Mouse (Mus musculus) MEL (cell line): ENCODE measurements around the gene Agbl2. TPM values are rescaled to one million over a fixed set of nuclear protein-coding genes. Genes with fewer than 3 reads are reported as not detected.
A peak's percentile ranks its signal among the peaks of the same experiment; 100 is the strongest.

Experiments
- DNase-seq: peaks from one replicate; pipeline ENCODE4 v3.0.0; 2011; ENCODE audit warnings: low read depth, low spot score
- H3K27ac ChIP-seq: 2 replicates; pipeline ENCODE4 v1.5.1; 2012; ENCODE audit warnings: low read depth, mild to moderate bottlenecking, control low read depth, low read length, moderate library complexity; ENCODE audit not compliant: control insufficient read depth
- H3K27me3 ChIP-seq, 2 experiments: fragments of 150-350 bp in 1 of 2; sonication (generic) in 1 of 2; 2 replicates each; pipeline ENCODE4 v1.6.1; 2012; ENCODE audit warnings: low read length in 2 of 2, mild to moderate bottlenecking in 2 of 2, improper control_type of control experiment in 1 of 2, moderate library complexity in 1 of 2; ENCODE audit not compliant: insufficient read depth in 2 of 2, control insufficient read depth in 1 of 2
- H3K36me3 ChIP-seq, 2 experiments: 2 replicates each; pipeline ENCODE4 v1.6.1; 2012 to 2014; ENCODE audit warnings: low read length in 2 of 2, improper control_type of control experiment in 1 of 2, inconsistent platforms in 1 of 2, mild to moderate bottlenecking in 1 of 2; ENCODE audit not compliant: insufficient read depth in 2 of 2, control insufficient read depth in 1 of 2
- H3K4me1 ChIP-seq, 2 experiments: fragments of 150-350 bp in 1 of 2; sonication (generic) in 1 of 2; 2 replicates each; pipeline ENCODE4 v1.6.1; 2012; ENCODE audit warnings: low read length in 2 of 2, improper control_type of control experiment in 1 of 2, mild to moderate bottlenecking in 1 of 2; ENCODE audit not compliant: insufficient read depth in 2 of 2, control insufficient read depth in 1 of 2
- H3K4me3 ChIP-seq, 2 experiments: fragments of 150-350 bp in 1 of 2; sonication (generic) in 1 of 2; 2 replicates each; pipeline ENCODE4 v1.5.1; 2012; ENCODE audit warnings: low read depth in 2 of 2, low read length in 2 of 2, mild to moderate bottlenecking in 2 of 2, moderate library complexity in 2 of 2, control low read depth in 1 of 2, improper control_type of control experiment in 1 of 2; ENCODE audit not compliant: control insufficient read depth in 1 of 2, insufficient read depth in 1 of 2
- H3K79me2 ChIP-seq: 2 replicates; pipeline ENCODE4 v1.6.1; 2012; ENCODE audit warnings: mild to moderate bottlenecking, low read length, moderate library complexity; ENCODE audit not compliant: control insufficient read depth, poor library complexity, insufficient read depth
- H3K9ac ChIP-seq: 2 replicates; pipeline ENCODE4 v1.6.1; 2012; ENCODE audit warnings: low read depth, mild to moderate bottlenecking, control low read depth, low read length, moderate library complexity; ENCODE audit not compliant: control insufficient read depth, poor library complexity, severe bottlenecking
- H3K9me3 ChIP-seq: fragments of 150-350 bp; sonication (generic); replicated peaks from 2 replicates; pipeline ENCODE4 v1.6.1; 2012; ENCODE audit warnings: mild to moderate bottlenecking, low read length, improper control_type of control experiment, moderate library complexity; ENCODE audit not compliant: insufficient read depth
- BHLHE40 ChIP-seq: IDR thresholded peaks from 2 replicates; pipeline ENCODE4 v1.6.1; 2012; ENCODE audit warnings: low read depth, mild to moderate bottlenecking, inconsistent platforms, low read length, improper control_type of control experiment, borderline replicate concordance
- CHD2 ChIP-seq: IDR thresholded peaks from 2 replicates; pipeline ENCODE4 v1.6.1; 2011; ENCODE audit warnings: low read length, improper control_type of control experiment
- CTCF ChIP-seq, 3 experiments: IDR thresholded peaks in 2 of 3; conservative IDR thresholded peaks in 1 of 3; 2 replicates each; pipeline ENCODE4 v1.5.1; 2011 to 2012; ENCODE audit warnings: low read length in 3 of 3, low read depth in 2 of 3, mild to moderate bottlenecking in 2 of 3, improper control_type of control experiment in 1 of 3, inconsistent platforms in 1 of 3, mixed read lengths in 1 of 3, moderate library complexity in 1 of 3; ENCODE audit not compliant: control insufficient read depth in 1 of 3, insufficient read depth in 1 of 3, poor library complexity in 1 of 3, severe bottlenecking in 1 of 3
- E2F4 ChIP-seq: IDR thresholded peaks from 2 replicates; pipeline ENCODE4 v1.6.1; 2011; ENCODE audit warnings: low read depth, low read length, improper control_type of control experiment, borderline replicate concordance
- EP300 ChIP-seq, 2 experiments: IDR thresholded peaks; 2 replicates each; pipeline ENCODE4 v1.6.1; 2011; ENCODE audit warnings: improper control_type of control experiment in 2 of 2, low read length in 2 of 2, low read depth in 1 of 2, mild to moderate bottlenecking in 1 of 2
- ETS1 ChIP-seq: IDR thresholded peaks from 2 replicates; pipeline ENCODE4 v1.6.1; 2012; ENCODE audit warnings: low read depth, mild to moderate bottlenecking, inconsistent platforms, low read length, improper control_type of control experiment, moderate library complexity
- GABPA ChIP-seq: IDR thresholded peaks from 2 replicates; pipeline ENCODE4 v1.6.1; 2012; ENCODE audit warnings: low read depth, mild to moderate bottlenecking, inconsistent platforms, low read length, improper control_type of control experiment, moderate library complexity
- GATA1 ChIP-seq: IDR thresholded peaks from 2 replicates; pipeline ENCODE4 v1.6.1; 2011; ENCODE audit warnings: low read depth, low read length, improper control_type of control experiment
- HCFC1 ChIP-seq: IDR thresholded peaks from 2 replicates; pipeline ENCODE4 v1.6.1; 2012; ENCODE audit warnings: low read depth, mild to moderate bottlenecking, inconsistent platforms, low read length, improper control_type of control experiment, moderate library complexity
- KAT2A ChIP-seq: conservative IDR thresholded peaks from 2 replicates; pipeline ENCODE4 v1.6.1; 2012; ENCODE audit warnings: low read depth, low read length, improper control_type of control experiment, inconsistent platforms
- MAX ChIP-seq: IDR thresholded peaks from 2 replicates; pipeline ENCODE4 v1.6.1; 2011; ENCODE audit warnings: low read length, improper control_type of control experiment
- MAZ ChIP-seq: IDR thresholded peaks from 2 replicates; pipeline ENCODE4 v1.6.1; 2012; ENCODE audit warnings: low read depth, mild to moderate bottlenecking, inconsistent platforms, low read length, improper control_type of control experiment
- MEF2A ChIP-seq: IDR thresholded peaks from 2 replicates; pipeline ENCODE4 v1.6.1; 2014; ENCODE audit warnings: low read depth, mild to moderate bottlenecking, inconsistent platforms, low read length, improper control_type of control experiment; ENCODE audit not compliant: poor library complexity, insufficient replicate concordance, severe bottlenecking; ENCODE audit errors: extremely low read depth
- MXI1 ChIP-seq: IDR thresholded peaks from 2 replicates; pipeline ENCODE4 v1.6.1; 2011; ENCODE audit warnings: mild to moderate bottlenecking, low read depth, low read length, improper control_type of control experiment
- MYC ChIP-seq: IDR thresholded peaks from 2 replicates; pipeline ENCODE4 v1.6.1; 2011; ENCODE audit warnings: low read depth, mild to moderate bottlenecking, low read length, improper control_type of control experiment, moderate library complexity
- POLR2A ChIP-seq, 2 experiments: IDR thresholded peaks; 2 replicates each; pipeline ENCODE4 v1.6.1; 2011 to 2012; ENCODE audit warnings: low read length in 2 of 2, mild to moderate bottlenecking in 2 of 2, control low read depth in 1 of 2, improper control_type of control experiment in 1 of 2, low read depth in 1 of 2, moderate library complexity in 1 of 2; ENCODE audit not compliant: control insufficient read depth in 1 of 2, insufficient read depth in 1 of 2, poor library complexity in 1 of 2
- POLR2AphosphoS2 ChIP-seq: IDR thresholded peaks from 2 replicates; pipeline ENCODE4 v1.6.1; 2011; ENCODE audit warnings: low read length, improper control_type of control experiment
- RAD21 ChIP-seq: IDR thresholded peaks from 2 replicates; pipeline ENCODE4 v1.6.1; 2011; ENCODE audit warnings: mild to moderate bottlenecking, low read depth, low read length, improper control_type of control experiment
- RCOR1 ChIP-seq: IDR thresholded peaks from 2 replicates; pipeline ENCODE4 v1.6.1; 2012; ENCODE audit warnings: low read depth, mild to moderate bottlenecking, inconsistent platforms, low read length, improper control_type of control experiment
- SIN3A ChIP-seq: IDR thresholded peaks from 2 replicates; pipeline ENCODE4 v1.6.1; 2012; ENCODE audit warnings: low read length, improper control_type of control experiment, inconsistent platforms
- TAL1 ChIP-seq: IDR thresholded peaks from 2 replicates; pipeline ENCODE4 v1.6.1; 2012; ENCODE audit warnings: mild to moderate bottlenecking, inconsistent platforms, low read length, moderate library complexity, mixed read lengths
- UBTF ChIP-seq: IDR thresholded peaks from 2 replicates; pipeline ENCODE4 v1.6.1; 2012; ENCODE audit warnings: low read depth, mild to moderate bottlenecking, inconsistent platforms, low read length, improper control_type of control experiment, moderate library complexity, borderline replicate concordance; ENCODE audit not compliant: insufficient read depth
- USF1 ChIP-seq: IDR thresholded peaks from 2 replicates; pipeline ENCODE4 v1.6.1; 2014; ENCODE audit warnings: low read depth, mild to moderate bottlenecking, inconsistent platforms, low read length, improper control_type of control experiment, moderate library complexity
- ZC3H11A ChIP-seq: IDR thresholded peaks from 2 replicates; pipeline ENCODE4 v1.6.1; 2012; ENCODE audit warnings: low read depth, mild to moderate bottlenecking, inconsistent platforms, low read length, improper control_type of control experiment
- ZMIZ1 ChIP-seq: IDR thresholded peaks from 2 replicates; pipeline ENCODE4 v1.6.1; 2012; ENCODE audit warnings: low read depth, mild to moderate bottlenecking, inconsistent platforms, low read length, improper control_type of control experiment, moderate library complexity
- polyA plus RNA-seq, 2 experiments: library from polyadenylated mRNA; stranded (reverse) in 1 of 2; unstranded in 1 of 2; fragments of >175 nt in 1 of 2; fragments of >200 nt in 1 of 2; gene quantifications; 2 replicates each; pipeline versions ENCODE4 v1.2.1 to v1.2.4; 2012; ENCODE audit warnings: low replicate concordance in 2 of 2, low read depth in 1 of 2; ENCODE audit not compliant: insufficient read length in 2 of 2, insufficient read depth in 1 of 2, missing spikeins in 1 of 2
- total RNA-seq: library from RNA; depleted of rRNA; stranded (reverse); fragments of 300-350 nt; gene quantifications from 2 replicates; pipeline ENCODE4 v1.2.3, GENCODE M21; 2012

Agbl2 gene
- total and polyA plus RNA-seq, 3 experiments = not detected

GRCm38 (mm10) chr2:90877584-90878259 lies 95.2 kb downstream of the Agbl2 start:
- no peak for DNase-seq
- no peaks in the 10 kb centered on the region for H3K27me3 ChIP-seq
- no peaks in the 10 kb centered on the region for H3K9me3 ChIP-seq
- peaks cover 0 to 20% of the 10 kb centered on the region in 2 experiments; a peak in 2 of 4 replicates for H3K36me3 ChIP-seq
- no peak overlapping the region for H3K27ac ChIP-seq
- TF ChIP-seq HCFC1 (no peak), CTCF (IDR thresholded peaks at IDR 0.05 in 2 of 3, conservative IDR thresholded peaks at IDR 0.05 in 1 of 3; ENCODE audit: control insufficient read depth in 1 of 3, insufficient read depth in 1 of 3, low read depth in 2 of 3, low read length in 3 of 3, poor library complexity in 1 of 3, severe bottlenecking in 1 of 3) (no peak), MEF2A (no peak), TAL1 (no peak), USF1 (no peak), MAX (no peak), MYC (no peak), ETS1 (no peak), GABPA (no peak), UBTF (no peak), CHD2 (no peak), POLR2A (IDR thresholded peaks at IDR 0.05; ENCODE audit: control insufficient read depth in 1 of 2, insufficient read depth in 1 of 2, low read depth in 1 of 2, low read length in 2 of 2, poor library complexity in 1 of 2) (no peak), ZC3H11A (no peak), POLR2AphosphoS2 (no peak), RAD21 (no peak), E2F4 (no peak), KAT2A (no peak)
- TF ChIP-seq, all 39 proteins: peak for 0
- no peak overlapping the region for H3K9ac ChIP-seq
- H3K4me1 ChIP-seq = peaks cover 9 to 37% of the 10 kb centered on the region in 2 experiments
- no peak overlapping the region for H3K4me3 ChIP-seq
- H3K79me2 ChIP-seq = no peaks in the 10 kb centered on the region

GRCm38 (mm10) chr2:90879419-90879818 lies 96.9 kb downstream of the Agbl2 start:
- Histone ChIP-seq H3K4me1 (peaks cover 9 to 37% of the 10 kb centered on the region in 2 experiments), H3K27ac (peak overlapping the region; percentile 43; the same call in 1 of the 2 replicates), H3K36me3 (peaks cover 0 to 20% of the 10 kb centered on the region in 2 experiments; a peak in 2 of 4 replicates), H3K4me3 (no peak overlapping the region), H3K9ac (peak overlapping the region; percentile 36; the same call in 1 of the 2 replicates), H3K9me3 (no peaks in the 10 kb centered on the region), H3K79me2 (no peaks in the 10 kb centered on the region), H3K27me3 (no peaks in the 10 kb centered on the region)
- no peak for TF ChIP-seq CTCF (IDR thresholded peaks at IDR 0.05 in 2 of 3, conservative IDR thresholded peaks at IDR 0.05 in 1 of 3; ENCODE audit: control insufficient read depth in 1 of 3, insufficient read depth in 1 of 3, low read depth in 2 of 3, low read length in 3 of 3, poor library complexity in 1 of 3, severe bottlenecking in 1 of 3)
- TF ChIP-seq ZMIZ1 = no peak
- peak; percentile 72 for TF ChIP-seq GATA1
- TF ChIP-seq MXI1 = peak; percentile 7; the same call in 1 of the 2 replicates
- peak; percentile 57 for TF ChIP-seq SIN3A
- TF ChIP-seq MAZ = peak; percentile 56; the same call in 1 of the 2 replicates
- no peak for TF ChIP-seq POLR2AphosphoS2
- peak; percentile 17; the same call in 1 of the 2 replicates for TF ChIP-seq BHLHE40
- TF ChIP-seq RCOR1 = 0 out of 2 replicates have a peak, but pooled peaks have one; percentile 29
- 0 out of 4 replicates have a peak, but pooled peaks of 1 of the 2 experiments have one; percentile 24 for TF ChIP-seq EP300 (IDR thresholded peaks at IDR 0.05; ENCODE audit: low read depth in 1 of 2, low read length in 2 of 2)
- DNase-seq = peak; percentile 50
